Mouse (Mus musculus) hindbrain, embryonic 16.5 days (tissue): ENCODE results near the gene Clec1b. TPM values are rescaled to one million over a fixed set of nuclear protein-coding genes. Genes with fewer than 3 reads are reported as not detected.
A peak's percentile ranks its signal among the peaks of the same experiment; 100 is the strongest.

ENCODE experiments used
- ATAC-seq: fragments of 200-750 bp; cut with Nextera tagmentation; 2 replicates; pipeline ENCODE4 v1.8.0; 2017; ENCODE audit warnings: moderate TSS enrichment, moderate library complexity
- H3K27ac ChIP-seq: fragments of 300-500 bp; sonication (generic); 2 replicates; pipeline ENCODE4 v1.5.1; 2014; ENCODE audit warnings: low read depth, mild to moderate bottlenecking, control low read depth, low read length, moderate library complexity
- H3K27me3 ChIP-seq: fragments of 300-500 bp; sonication (generic); replicated peaks from 2 replicates; pipeline ENCODE4 v1.6.1; 2014; ENCODE audit warnings: low read length; ENCODE audit not compliant: control insufficient read depth, insufficient read depth
- H3K36me3 ChIP-seq: fragments of 300-500 bp; sonication (generic); 2 replicates; pipeline ENCODE4 v1.6.1; 2014; ENCODE audit warnings: mild to moderate bottlenecking, low read length, moderate library complexity, mixed read lengths; ENCODE audit not compliant: control insufficient read depth, insufficient read depth
- H3K4me1 ChIP-seq: fragments of 300-500 bp; sonication (generic); 2 replicates; pipeline ENCODE4 v1.6.1; 2014; ENCODE audit warnings: low read depth, low read length; ENCODE audit not compliant: control insufficient read depth, insufficient read depth
- H3K4me2 ChIP-seq: fragments of 300-500 bp; sonication (generic); 2 replicates; pipeline ENCODE4 v1.6.1; 2014; ENCODE audit warnings: mild to moderate bottlenecking, low read length, control low read depth, moderate library complexity
- H3K4me3 ChIP-seq: fragments of 300-500 bp; sonication (generic); 2 replicates; pipeline ENCODE4 v1.5.1; 2014; ENCODE audit warnings: mild to moderate bottlenecking, low read length, control low read depth, moderate library complexity
- H3K9ac ChIP-seq: fragments of 300-500 bp; sonication (generic); 2 replicates; pipeline ENCODE4 v1.6.1; 2014; ENCODE audit warnings: low read depth, mild to moderate bottlenecking, control low read depth, low read length, moderate library complexity
- H3K9me3 ChIP-seq: fragments of 300-500 bp; sonication (generic); 2 replicates; pipeline ENCODE4 v1.6.1; 2014; ENCODE audit warnings: mild to moderate bottlenecking, low read length, moderate library complexity; ENCODE audit not compliant: control insufficient read depth
- WGBS: fragments of 180-500 bp; shearing (Covaris S2); extraction: QIAGEN DNeasy Blood & Tissue Kit; methylation state at CpG from one replicate; pipeline ENCODE4 v1.1.7; 2014; 5-methylcytosine and 5-hydroxymethylcytosine counted together
- polyA plus RNA-seq: library from polyadenylated mRNA; unstranded; fragments of >200 nt; fragmentation: Nextera tagmentation; extraction: Ambion mirVana; gene quantifications from 2 replicates; pipeline ENCODE4 v1.2.1, GENCODE M21; 2015

Gene Clec1b
- 0.73 and 0.79 TPM in 2 replicates for polyA plus RNA-seq

DNA sequence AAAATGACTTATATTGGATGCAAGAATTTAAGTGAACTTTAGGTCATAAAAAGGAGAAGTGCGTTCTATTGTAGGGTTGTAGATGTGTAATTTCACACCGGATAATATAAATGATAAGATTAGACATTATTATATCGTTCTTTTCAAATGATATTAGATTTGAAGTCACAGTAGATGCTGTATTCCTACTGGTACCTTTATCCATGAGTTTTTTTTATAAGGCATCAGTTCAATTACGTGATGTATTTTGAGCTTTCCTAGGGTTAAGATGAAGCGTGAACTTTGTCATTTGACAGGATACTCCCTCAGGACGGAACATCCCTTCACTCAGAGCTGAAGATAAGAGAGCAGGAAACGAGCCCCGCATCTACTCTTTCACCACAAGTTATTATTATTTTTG lies at the start of gene Clec1b:
Clec1b (plus strand) TSS at position 301 of the 400 bp plus-strand sequence.
- Histone ChIP-seq H3K27ac (no peak within 1 kb of the TSS), H3K9ac (no peak within 1 kb of the TSS), H3K36me3 (no peaks in the 10 kb centered on the region), H3K4me2 (no peak within 1 kb of the TSS), H3K9me3 (no peaks in the 10 kb centered on the region), H3K4me3 (no peak within 1 kb of the TSS), H3K4me1 (no peaks in the 10 kb centered on the region), H3K27me3 (no peaks in the 10 kb centered on the region)
- ATAC-seq = no peak
- WGBS = 89% methylated on average over 8 of the region's 8 CpGs

DNA sequence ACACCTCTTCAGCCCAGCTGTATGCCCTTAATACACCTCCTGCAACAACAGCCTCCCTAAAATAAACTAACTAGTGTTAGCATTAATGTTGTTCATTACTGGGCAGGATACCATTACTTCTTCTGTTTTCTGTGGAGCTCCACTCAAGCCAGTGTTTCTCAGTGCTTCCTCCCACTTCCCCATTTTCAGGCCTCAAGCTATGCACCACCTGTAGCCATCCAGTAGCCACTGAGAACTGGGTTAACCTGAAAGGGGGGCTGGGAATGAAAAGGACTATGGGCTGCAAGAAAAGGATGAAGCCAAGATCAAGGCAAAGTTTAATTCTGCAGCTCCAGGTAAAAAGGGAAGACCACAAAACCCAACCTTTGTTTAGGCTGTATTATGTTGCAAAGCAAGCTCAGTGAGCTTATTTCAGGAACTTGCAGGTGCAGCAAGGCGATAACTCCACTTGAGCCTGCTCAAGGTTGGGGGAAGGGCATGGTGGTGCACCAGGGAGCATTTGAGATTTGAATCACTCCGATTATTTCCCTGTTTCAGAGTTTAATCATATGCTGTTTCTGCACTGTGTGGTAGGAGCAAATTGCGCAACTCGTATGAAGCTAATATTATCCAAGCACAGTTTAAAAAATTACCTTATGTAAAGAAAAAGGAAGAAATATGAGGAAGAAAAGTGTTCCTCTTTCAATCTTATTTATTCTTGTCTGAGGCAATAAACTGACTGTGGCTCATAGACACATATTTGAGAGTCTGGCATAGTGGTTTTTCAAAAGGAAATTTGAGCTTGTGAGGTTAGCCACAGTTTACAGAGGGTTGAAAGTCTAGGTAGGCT lies 47.4 kb upstream of the Clec1b start:
- Histone ChIP-seq H3K9ac (no peak overlapping the region), H3K4me2 (no peak overlapping the region), H3K4me1 (no peaks in the 10 kb centered on the region), H3K4me3 (no peak overlapping the region), H3K9me3 (no peaks in the 10 kb centered on the region; the same call in 1 of the 2 replicates), H3K36me3 (no peaks in the 10 kb centered on the region), H3K27me3 (no peaks in the 10 kb centered on the region), H3K27ac (no peak overlapping the region)
- no peak for ATAC-seq
- 54% methylated on average over 4 of the region's 4 CpGs for WGBS

DNA sequence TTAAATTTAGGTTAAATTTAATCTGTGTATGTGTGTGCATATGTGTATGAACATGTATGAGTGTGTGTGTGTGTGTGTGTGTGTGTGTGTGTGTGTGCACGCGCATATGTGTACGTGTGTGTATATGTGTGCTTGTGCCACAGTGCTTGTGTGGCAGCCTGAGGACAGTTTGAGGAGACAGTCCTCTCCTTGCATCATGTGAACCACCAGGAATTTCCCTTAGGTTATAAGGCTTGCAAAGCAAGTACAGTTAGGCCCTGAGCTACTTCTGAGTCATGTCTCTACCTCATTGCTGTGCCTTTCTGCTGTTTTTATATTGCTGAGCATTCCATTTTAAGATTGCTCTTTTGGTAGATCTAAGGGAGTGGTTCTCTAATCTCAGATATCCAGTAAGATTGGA lies 46.0 kb upstream of the Clec1b start:
- Histone ChIP-seq H3K36me3 (no peaks in the 10 kb centered on the region), H3K9ac (no peak overlapping the region), H3K4me3 (no peak overlapping the region), H3K4me1 (no peaks in the 10 kb centered on the region), H3K27me3 (no peaks in the 10 kb centered on the region), H3K4me2 (no peak overlapping the region), H3K9me3 (no peaks in the 10 kb centered on the region; the same call in 1 of the 2 replicates), H3K27ac (no peak overlapping the region)
- no peak for ATAC-seq
- whole genome bisulfite sequencing = 92% methylated on average over 3 of the region's 3 CpGs

DNA sequence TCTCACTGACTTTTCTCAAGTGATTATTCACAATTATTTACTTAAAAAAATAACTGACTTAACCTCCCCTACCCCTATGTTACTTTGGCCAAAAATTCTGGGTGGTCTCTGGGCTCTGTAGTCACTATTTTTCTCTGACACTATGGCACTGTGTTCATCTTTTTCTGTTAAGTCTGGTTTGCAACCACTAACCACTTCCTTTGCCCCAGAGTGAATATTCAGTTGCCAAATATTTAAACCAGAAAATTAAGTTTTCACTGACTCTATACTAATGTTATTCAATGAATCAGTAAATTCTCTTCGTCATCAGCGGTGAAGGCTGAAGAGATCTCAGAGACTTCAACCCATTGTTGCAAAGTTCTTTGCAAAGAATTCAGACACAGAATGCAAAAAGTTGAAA lies 41.3 kb upstream of the Clec1b start:
- H3K27me3 ChIP-seq = no peaks in the 10 kb centered on the region
- 97% methylated on average over 2 of the region's 2 CpGs for WGBS
- H3K36me3 ChIP-seq = no peaks in the 10 kb centered on the region
- H3K27ac ChIP-seq = no peak overlapping the region
- H3K4me2 ChIP-seq = no peak overlapping the region
- H3K4me1 ChIP-seq = no peaks in the 10 kb centered on the region
- no peak for ATAC-seq
- H3K4me3 ChIP-seq = no peak overlapping the region
- H3K9ac ChIP-seq = no peak overlapping the region
- H3K9me3 ChIP-seq = no peaks in the 10 kb centered on the region

DNA sequence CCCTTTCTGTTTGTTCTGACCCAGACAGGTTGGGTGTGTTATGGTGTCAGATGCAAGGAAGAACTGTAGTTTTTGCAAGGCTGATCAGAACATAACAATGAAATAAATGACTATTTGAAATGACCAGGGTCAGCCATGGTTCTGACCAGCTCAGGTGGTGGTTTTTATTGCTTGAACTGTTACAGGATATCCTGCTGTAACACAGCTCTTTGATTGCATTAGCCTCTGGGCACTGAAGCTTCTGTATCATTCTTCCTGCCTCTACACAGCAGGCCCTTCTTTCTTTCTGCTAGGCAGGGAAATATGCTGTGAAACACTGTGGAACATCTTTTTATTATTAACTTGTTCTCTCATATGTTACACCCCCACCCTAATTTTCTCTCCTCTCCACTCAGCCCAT lies 40.7 kb upstream of the Clec1b start:
- H3K9ac ChIP-seq = no peak overlapping the region
- H3K4me2 ChIP-seq = no peak overlapping the region
- no peaks in the 10 kb centered on the region for H3K4me1 ChIP-seq
- H3K4me3 ChIP-seq = no peak overlapping the region
- H3K36me3 ChIP-seq = no peaks in the 10 kb centered on the region
- no peak for ATAC-seq
- H3K9me3 ChIP-seq = no peaks in the 10 kb centered on the region
- no peak overlapping the region for H3K27ac ChIP-seq
- no peaks in the 10 kb centered on the region for H3K27me3 ChIP-seq

DNA sequence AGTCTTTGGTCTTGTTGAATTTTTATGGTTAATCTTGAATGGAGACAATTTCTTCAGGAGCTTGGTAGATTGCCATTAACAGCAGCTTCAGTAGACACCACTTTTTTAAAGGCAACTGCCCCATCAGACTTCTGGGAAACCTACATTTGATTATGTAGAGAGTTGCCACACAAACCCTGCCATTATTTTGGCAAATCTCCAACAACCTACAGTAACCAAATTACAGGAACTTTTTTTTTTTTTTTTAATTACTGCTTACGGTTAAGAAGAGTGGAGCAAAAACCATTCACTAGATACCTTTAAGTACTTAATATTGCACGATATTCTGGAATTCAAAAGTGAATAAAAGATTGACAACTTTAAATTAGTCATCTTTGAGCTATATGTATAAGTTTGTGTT lies 37.6 kb upstream of the Clec1b start:
- 93% methylated on average over 2 of the region's 2 CpGs for WGBS
- H3K27me3 ChIP-seq = no peaks in the 10 kb centered on the region
- no peaks in the 10 kb centered on the region for H3K36me3 ChIP-seq
- H3K27ac ChIP-seq = no peak overlapping the region
- H3K4me2 ChIP-seq = no peak overlapping the region
- no peak overlapping the region for H3K9ac ChIP-seq
- no peak overlapping the region for H3K4me3 ChIP-seq
- H3K9me3 ChIP-seq = no peaks in the 10 kb centered on the region
- no peak for ATAC-seq
- H3K4me1 ChIP-seq = no peaks in the 10 kb centered on the region

DNA sequence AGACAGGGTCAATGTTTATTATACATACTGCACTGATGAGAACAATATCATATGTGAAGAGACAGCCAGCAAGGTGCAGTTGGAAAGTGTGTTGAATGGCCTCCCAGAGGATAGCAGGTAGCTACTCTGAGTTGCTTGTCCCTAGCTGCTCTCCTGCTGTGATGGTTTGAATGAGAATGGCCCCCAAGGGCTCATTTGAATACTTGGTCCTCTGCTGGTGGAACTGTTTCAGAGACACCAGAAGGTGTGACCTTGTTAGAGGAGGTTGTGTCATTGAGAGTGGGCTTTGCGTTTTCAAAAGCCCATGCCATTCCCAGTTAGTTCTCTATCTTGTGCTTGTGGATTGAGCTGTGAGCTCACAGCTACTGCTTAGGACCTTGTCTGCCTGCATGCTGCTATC lies 33.2 kb upstream of the Clec1b start:
- no peak overlapping the region for H3K4me2 ChIP-seq
- WGBS = 29% methylated on average over 1 of the region's 1 CpGs
- no peaks in the 10 kb centered on the region for H3K27me3 ChIP-seq
- no peaks in the 10 kb centered on the region for H3K36me3 ChIP-seq
- no peak overlapping the region for H3K4me3 ChIP-seq
- no peaks in the 10 kb centered on the region for H3K4me1 ChIP-seq
- H3K27ac ChIP-seq = no peak overlapping the region
- no peak for ATAC-seq
- H3K9me3 ChIP-seq = no peaks in the 10 kb centered on the region
- H3K9ac ChIP-seq = no peak overlapping the region

DNA sequence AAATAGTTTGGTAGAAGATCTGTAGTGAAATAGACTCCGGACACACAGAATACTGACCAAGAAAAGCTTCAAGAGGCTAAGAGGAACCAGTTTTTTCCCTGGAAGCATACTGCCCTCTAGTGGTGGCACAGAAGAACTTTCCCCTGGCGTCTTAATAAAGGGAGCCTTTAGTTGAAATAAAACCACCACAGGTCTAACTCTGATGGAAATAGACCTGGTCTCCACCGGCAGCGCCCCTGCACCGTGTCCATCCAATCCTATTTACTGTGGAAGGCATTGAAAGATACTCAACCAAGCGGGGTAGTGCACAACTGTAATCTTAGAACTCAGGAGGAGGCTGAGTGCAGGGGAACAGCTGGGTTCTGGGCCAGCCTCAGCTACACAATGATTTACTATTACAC lies 31.1 kb upstream of the Clec1b start:
- WGBS = 13% methylated on average over 6 of the region's 6 CpGs
- H3K27me3 ChIP-seq = no peaks in the 10 kb centered on the region
- no peak overlapping the region for H3K9ac ChIP-seq
- no peak overlapping the region for H3K4me3 ChIP-seq
- no peaks in the 10 kb centered on the region for H3K4me1 ChIP-seq
- peak; percentile 79 for ATAC-seq
- H3K9me3 ChIP-seq = no peaks in the 10 kb centered on the region
- no peak overlapping the region for H3K27ac ChIP-seq
- no peaks in the 10 kb centered on the region for H3K36me3 ChIP-seq
- no peak overlapping the region for H3K4me2 ChIP-seq

DNA sequence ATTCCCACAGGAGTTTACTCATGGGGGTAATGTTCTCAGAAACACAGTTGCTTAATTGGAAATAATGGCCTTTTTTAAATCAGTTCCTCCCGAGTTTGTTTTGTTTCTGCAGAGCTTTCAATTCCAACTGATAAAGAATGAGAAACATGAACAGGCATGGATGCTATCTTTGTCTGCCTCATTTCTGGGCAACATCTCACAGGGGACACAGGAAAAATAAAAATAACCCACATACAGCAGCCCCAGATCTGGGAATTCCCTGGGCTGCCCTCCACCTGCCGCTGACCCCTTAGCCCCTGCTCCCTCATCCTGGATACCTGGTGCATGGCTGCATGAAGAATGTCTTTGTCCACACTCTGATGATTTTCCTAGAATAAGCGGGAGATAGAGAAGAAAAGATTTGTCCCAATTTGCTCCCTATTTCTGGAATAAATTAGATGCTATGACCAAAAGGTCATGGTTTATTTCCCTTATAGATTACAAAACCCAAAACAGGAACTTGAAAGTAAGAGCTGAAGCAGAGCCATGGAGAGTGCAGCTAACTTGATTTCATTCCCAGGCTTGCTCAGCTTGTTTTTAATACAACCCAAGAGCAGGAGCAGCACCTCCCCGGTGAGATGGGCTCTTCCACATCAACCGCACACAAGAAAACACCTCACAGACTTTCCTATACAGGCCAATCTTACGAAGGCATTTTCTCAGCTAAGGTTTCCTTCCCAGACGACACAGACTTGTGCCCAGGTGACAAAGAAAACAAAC lies 27.5 kb upstream of the Clec1b start:
- no peaks in the 10 kb centered on the region for H3K36me3 ChIP-seq
- H3K4me2 ChIP-seq = no peak overlapping the region
- no peak overlapping the region for H3K9ac ChIP-seq
- H3K4me1 ChIP-seq = no peaks in the 10 kb centered on the region
- H3K9me3 ChIP-seq = no peaks in the 10 kb centered on the region
- no peaks in the 10 kb centered on the region for H3K27me3 ChIP-seq
- 0 out of 2 replicates have a peak, but pooled peaks have one; percentile 24 for ATAC-seq
- no peak overlapping the region for H3K4me3 ChIP-seq
- WGBS = 72% methylated on average over 7 of the region's 7 CpGs
- H3K27ac ChIP-seq = no peak overlapping the region
